Mouse (Mus musculus): Measurements from ENCODE around the gene Tspan11. TPM values are rescaled to one million over a fixed set of nuclear protein-coding genes. Genes with fewer than 3 reads are reported as not detected.

The Tspan11 gene
- polyA plus RNA-seq, 1 experiment from 2014 or later: 3.3 TPM

- 86% methylated on average over 6 of the region's 6 CpGs for WGBS
- H3K27me3 ChIP-seq (replicated peaks): peaks cover 5% of the 10 kb centered on the region; the same call in 1 of the 2 replicates
Observed at GRCm38 (mm10) chr6:127879472-127879871, 7.9 kb upstream of the Tspan11 start.

GRCm38 (mm10) chr6:127886916-127887315, 473 bp upstream of the Tspan11 start:
- 14% methylated on average over 7 of the region's 7 CpGs for WGBS
- ATAC-seq (ENCODE audit: extremely low read depth, insufficient number of reproducible peaks, low FRiP score, low TSS enrichment): no peak
- H3K9ac ChIP-seq: peak overlapping the region; percentile 73; the same call in 1 of the 2 replicates
- H3K4me2 ChIP-seq: peak overlapping the region; percentile 95
- no peak overlapping the region for H3K27ac ChIP-seq (replicated peaks)
- H3K4me3 ChIP-seq: peak overlapping the region; percentile 58
- no peaks in the 10 kb centered on the region for H3K36me3 ChIP-seq
- H3K9me3 ChIP-seq: no peaks in the 10 kb centered on the region
- peaks cover 24% of the 10 kb centered on the region for H3K27me3 ChIP-seq (replicated peaks)
- peaks cover 20% of the 10 kb centered on the region for H3K4me1 ChIP-seq

More at GRCm38 (mm10) chr6:127879472-127879871, 7.9 kb upstream of the Tspan11 start:
- H3K4me2 ChIP-seq: no peak overlapping the region
- peaks cover 11% of the 10 kb centered on the region; the same call in 1 of the 2 replicates for H3K9me3 ChIP-seq
- no peaks in the 10 kb centered on the region for H3K36me3 ChIP-seq
- H3K4me1 ChIP-seq: peaks cover 13% of the 10 kb centered on the region
- no peak overlapping the region for H3K9ac ChIP-seq
- ATAC-seq (ENCODE audit: extremely low read depth, insufficient number of reproducible peaks, low FRiP score, low TSS enrichment): no peak
- H3K4me3 ChIP-seq: no peak overlapping the region
- H3K27ac ChIP-seq (replicated peaks): no peak overlapping the region

GRCm38 (mm10) chr6:127888581-127888980, 1.2 kb downstream of the Tspan11 start:
- Histone ChIP-seq H3K27ac (replicated peaks) (no peak overlapping the region), H3K9me3 (no peaks in the 10 kb centered on the region), H3K27me3 (replicated peaks) (peaks cover 19% of the 10 kb centered on the region; the same call in 1 of the 2 replicates), H3K4me1 (peaks cover 25% of the 10 kb centered on the region), H3K4me3 (peak overlapping the region; percentile 58; the same call in 1 of the 2 replicates), H3K36me3 (no peaks in the 10 kb centered on the region), H3K9ac (no peak overlapping the region), H3K4me2 (peak overlapping the region; percentile 95)
- WGBS: 79% methylated on average over 3 of the region's 3 CpGs
- ATAC-seq (ENCODE audit: extremely low read depth, insufficient number of reproducible peaks, low FRiP score, low TSS enrichment): no peak

- H3K4me2 ChIP-seq: 0 out of 2 replicates have a peak overlapping the region, but pooled peaks have one; percentile 4
- H3K9me3 ChIP-seq: 0 out of 2 replicates have a peak, but pooled peaks cover 5% of the 10 kb centered on the region
- H3K27ac ChIP-seq (replicated peaks): no peak overlapping the region
- no peak for ATAC-seq (ENCODE audit: extremely low read depth, insufficient number of reproducible peaks, low FRiP score, low TSS enrichment)
- peaks cover 10% of the 10 kb centered on the region; the same call in 1 of the 2 replicates for H3K27me3 ChIP-seq (replicated peaks)
- H3K36me3 ChIP-seq: peaks cover 5% of the 10 kb centered on the region; the same call in 1 of the 2 replicates
- WGBS: 30% methylated on average over 6 of the region's 6 CpGs
- no peak overlapping the region for H3K4me3 ChIP-seq
- H3K4me1 ChIP-seq: peaks cover 34% of the 10 kb centered on the region
- H3K9ac ChIP-seq: 0 out of 2 replicates have a peak overlapping the region, but pooled peaks have one; percentile 19
Observed at GRCm38 (mm10) chr6:127893611-127894010, 6.2 kb downstream of the Tspan11 start.

GRCm38 (mm10) chr6:127894999-127895398, 7.6 kb downstream of the Tspan11 start:
- 29% methylated on average over 6 of the region's 6 CpGs for WGBS
- ATAC-seq (ENCODE audit: extremely low read depth, insufficient number of reproducible peaks, low FRiP score, low TSS enrichment): no peak
- Histone ChIP-seq H3K36me3 (peaks cover 5% of the 10 kb centered on the region; the same call in 1 of the 2 replicates), H3K27ac (replicated peaks) (no peak overlapping the region), H3K27me3 (replicated peaks) (peaks cover 3% of the 10 kb centered on the region; the same call in 1 of the 2 replicates), H3K9me3 (0 out of 2 replicates have a peak, but pooled peaks cover 5% of the 10 kb centered on the region), H3K9ac (no peak overlapping the region), H3K4me1 (peaks cover 40% of the 10 kb centered on the region), H3K4me2 (no peak overlapping the region), H3K4me3 (no peak overlapping the region)

- H3K27me3 ChIP-seq (replicated peaks): no peaks in the 10 kb centered on the region; the same call in 1 of the 2 replicates
- ATAC-seq (ENCODE audit: extremely low read depth, insufficient number of reproducible peaks, low FRiP score, low TSS enrichment): no peak
- 84% methylated on average over 3 of the region's 3 CpGs for WGBS
- no peak overlapping the region for H3K27ac ChIP-seq (replicated peaks)
- H3K9me3 ChIP-seq: 0 out of 2 replicates have a peak, but pooled peaks cover 5% of the 10 kb centered on the region
- peaks cover 54% of the 10 kb centered on the region for H3K4me1 ChIP-seq
- no peak overlapping the region for H3K9ac ChIP-seq
- H3K4me2 ChIP-seq: no peak overlapping the region
- peaks cover 5% of the 10 kb centered on the region; the same call in 1 of the 2 replicates for H3K36me3 ChIP-seq
- H3K4me3 ChIP-seq: no peak overlapping the region
Observed at GRCm38 (mm10) chr6:127896425-127896824, 9.0 kb downstream of the Tspan11 start.

- H3K4me1 ChIP-seq: peaks cover 58% of the 10 kb centered on the region
- H3K4me3 ChIP-seq: no peak overlapping the region
- H3K27ac ChIP-seq (replicated peaks): no peak overlapping the region
- ATAC-seq (ENCODE audit: extremely low read depth, insufficient number of reproducible peaks, low FRiP score, low TSS enrichment): no peak
- H3K9ac ChIP-seq: no peak overlapping the region
- no peak overlapping the region for H3K4me2 ChIP-seq
- H3K36me3 ChIP-seq: peaks cover 5% of the 10 kb centered on the region; the same call in 1 of the 2 replicates
- 0 out of 2 replicates have a peak, but pooled peaks cover 5% of the 10 kb centered on the region for H3K9me3 ChIP-seq
- WGBS: 52% methylated on average over 3 of the region's 3 CpGs
- no peaks in the 10 kb centered on the region for H3K27me3 ChIP-seq (replicated peaks)
Observed at GRCm38 (mm10) chr6:127897342-127897741, 10.0 kb downstream of the Tspan11 start.

- ATAC-seq (ENCODE audit: extremely low read depth, insufficient number of reproducible peaks, low FRiP score, low TSS enrichment): no peak
- Histone ChIP-seq H3K27ac (replicated peaks) (no peak overlapping the region), H3K9me3 (0 out of 2 replicates have a peak, but pooled peaks cover 5% of the 10 kb centered on the region), H3K36me3 (peaks cover 5% of the 10 kb centered on the region; the same call in 1 of the 2 replicates), H3K4me3 (no peak overlapping the region), H3K4me1 (peaks cover 39% of the 10 kb centered on the region), H3K9ac (no peak overlapping the region), H3K27me3 (replicated peaks) (no peaks in the 10 kb centered on the region), H3K4me2 (no peak overlapping the region)
- 57% methylated on average over 6 of the region's 6 CpGs for WGBS
Observed at GRCm38 (mm10) chr6:127900062-127900461, 12.7 kb downstream of the Tspan11 start.

GRCm38 (mm10) chr6:127901261-127901660, 13.9 kb downstream of the Tspan11 start:
- no peaks in the 10 kb centered on the region for H3K27me3 ChIP-seq (replicated peaks)
- ATAC-seq (ENCODE audit: extremely low read depth, insufficient number of reproducible peaks, low FRiP score, low TSS enrichment): no peak

GRCm38 (mm10) chr6:127901669-127902068, 14.3 kb downstream of the Tspan11 start:
- Histone ChIP-seq H3K4me3 (no peak overlapping the region), H3K27ac (replicated peaks) (no peak overlapping the region), H3K9ac (no peak overlapping the region), H3K27me3 (replicated peaks) (no peaks in the 10 kb centered on the region), H3K36me3 (peaks cover 5% of the 10 kb centered on the region; the same call in 1 of the 2 replicates), H3K4me1 (peaks cover 33% of the 10 kb centered on the region), H3K9me3 (0 out of 2 replicates have a peak, but pooled peaks cover 5% of the 10 kb centered on the region), H3K4me2 (no peak overlapping the region)
- 75% methylated on average over 5 of the region's 5 CpGs for WGBS
- no peak for ATAC-seq (ENCODE audit: extremely low read depth, insufficient number of reproducible peaks, low FRiP score, low TSS enrichment)

More at GRCm38 (mm10) chr6:127901261-127901660, 13.9 kb downstream of the Tspan11 start:
- Histone ChIP-seq H3K4me2 (no peak overlapping the region), H3K4me3 (no peak overlapping the region), H3K9ac (no peak overlapping the region), H3K4me1 (peaks cover 37% of the 10 kb centered on the region), H3K27ac (replicated peaks) (no peak overlapping the region), H3K9me3 (0 out of 2 replicates have a peak, but pooled peaks cover 5% of the 10 kb centered on the region), H3K36me3 (peaks cover 5% of the 10 kb centered on the region; the same call in 1 of the 2 replicates)
- WGBS: 58% methylated on average over 3 of the region's 3 CpGs

- WGBS: 78% methylated on average over 8 of the region's 8 CpGs
- peaks cover 5% of the 10 kb centered on the region; the same call in 1 of the 2 replicates for H3K36me3 ChIP-seq
Observed at GRCm38 (mm10) chr6:127902559-127902958, 15.2 kb downstream of the Tspan11 start.

More at GRCm38 (mm10) chr6:127902559-127902958, 15.2 kb downstream of the Tspan11 start:
- Histone ChIP-seq H3K27ac (replicated peaks) (no peak overlapping the region), H3K9ac (no peak overlapping the region), H3K27me3 (replicated peaks) (no peaks in the 10 kb centered on the region), H3K4me3 (no peak overlapping the region), H3K4me2 (no peak overlapping the region), H3K9me3 (0 out of 2 replicates have a peak, but pooled peaks cover 5% of the 10 kb centered on the region), H3K4me1 (peaks cover 25% of the 10 kb centered on the region)
- ATAC-seq (ENCODE audit: extremely low read depth, insufficient number of reproducible peaks, low FRiP score, low TSS enrichment): no peak
